ENCODE assay signal across 12 mouse cellular contexts in genomic region chr19:47460120-47460960, GRCm38 (mm10). TPM values are rescaled to one million over a fixed set of nuclear protein-coding genes. Genes with fewer than 3 reads are reported as not detected.
DNase-seq lines count a peak whose midpoint lies in the region; ATAC-seq lines count a peak whose summit lies in the region.
"Had no signal": no experiment of that assay in that cellular context is flagged by ENCODE, and none has a peak within 500 bp of the region (broad histone marks: within the 10 kb centered on the region; RNA-seq: fewer than 3 reads in every experiment).

No protein-coding gene starts in this region.

- peak overlapping the region; percentile 20; the same call in 1 of the 2 replicates for H3K27ac ChIP-seq in neural tube, embryonic 12.5 days
- H3K27ac ChIP-seq in neural tube, embryonic 15.5 days (replicated peaks): peak overlapping the region; percentile 35; the same call in 1 of the 2 replicates
- H3K27ac ChIP-seq: limb, embryonic 12.5 days; midbrain, embryonic 10.5 days had no signal

- no peaks in the 10 kb centered on the region for H3K27me3 ChIP-seq in neural tube, embryonic 12.5 days (replicated peaks)
- H3K27me3 ChIP-seq in neural tube, embryonic 15.5 days (replicated peaks): no peaks in the 10 kb centered on the region
- H3K27me3 ChIP-seq: limb, embryonic 12.5 days had no signal

- 65% methylated on average over 19 of the region's 19 CpGs for WGBS in neural tube, embryonic 12.5 days
- 61% methylated on average over 19 of the region's 19 CpGs for WGBS in neural tube, embryonic 15.5 days

- no peak overlapping the region for H3K4me3 ChIP-seq in neural tube, embryonic 12.5 days
- no peak overlapping the region for H3K4me3 ChIP-seq in neural tube, embryonic 15.5 days (replicated peaks)
- H3K4me3 ChIP-seq: limb, embryonic 12.5 days; midbrain, embryonic 10.5 days had no signal

- H3K9me3 ChIP-seq in neural tube, embryonic 12.5 days: no peaks in the 10 kb centered on the region
- no peaks in the 10 kb centered on the region for H3K9me3 ChIP-seq in neural tube, embryonic 15.5 days (replicated peaks)

- peaks cover 49% of the 10 kb centered on the region for H3K4me1 ChIP-seq in neural tube, embryonic 12.5 days
- peaks cover 75% of the 10 kb centered on the region for H3K4me1 ChIP-seq in neural tube, embryonic 15.5 days

- H3K36me3 ChIP-seq in neural tube, embryonic 12.5 days: no peaks in the 10 kb centered on the region
- H3K36me3 ChIP-seq in neural tube, embryonic 15.5 days: no peaks in the 10 kb centered on the region

- peak; percentile 94 for DNase-seq in heart, adult 11 months
- no peak for DNase-seq in heart, adult 18-20 months
- no peak for DNase-seq in neural tube, embryonic 10.5 days (ENCODE audit: extremely low spot score, low spot score)
- peak; percentile 57 to 77 for DNase-seq in lung, adult 18-20 months
- DNase-seq in spleen, postnatal 10 days (ENCODE audit: low spot score in 2 of 2): no peak
- no peak for DNase-seq in thymus, postnatal 36 days
- DNase-seq: B cell, adult 2 months; cerebellum, postnatal 14 days had no signal

- 0 out of 2 replicates have a peak overlapping the region, but pooled peaks have one; percentile 8 for H3K9ac ChIP-seq in neural tube, embryonic 12.5 days
- H3K9ac ChIP-seq in neural tube, embryonic 15.5 days (replicated peaks): no peak overlapping the region
- H3K9ac ChIP-seq: limb, embryonic 12.5 days had no signal

- H3K4me2 ChIP-seq in neural tube, embryonic 12.5 days (replicated peaks): no peak overlapping the region
- H3K4me2 ChIP-seq in neural tube, embryonic 15.5 days: peak overlapping the region; percentile 17
- H3K4me2 ChIP-seq: limb, embryonic 12.5 days had no signal

- no peak for ATAC-seq in neural tube, embryonic 12.5 days (ENCODE audit: low FRiP score, low read depth)
- ATAC-seq in neural tube, embryonic 15.5 days (ENCODE audit: low FRiP score): no peak

RNA-seq across cellular contexts. Expression of gene Sh3pxd2a, which starts 3.9 kb away (rescaled TPM):
- 10 to 100 TPM; 45.5 to 48.7 TPM for total RNA-seq in heart, adult 18-20 months (2021)
- 4.4 and 4.6 TPM in 2 replicates for polyA plus RNA-seq in neural tube, embryonic 12.5 days (2016; fragmentation: Nextera tagmentation; extraction: Ambion mirVana)
- 2.2 and 3.3 TPM in 2 replicates for polyA plus RNA-seq in neural tube, embryonic 15.5 days (2015; fragmentation: Nextera tagmentation; extraction: Ambion mirVana)

Comparison
In these comparisons a context has a peak if more than half of its experiments do, and no peak if none do; other contexts are left out.
1. DNase-seq: peak in heart, adult 11 months (single experiment) and lung, adult 18-20 months (2 of 2); none in heart, adult 18-20 months (0 of 2), neural tube, embryonic 10.5 days (single experiment), spleen, postnatal 10 days (0 of 2) and thymus, postnatal 36 days (0 of 2).